Mouse (Mus musculus) lung, embryonic 16.5 days (tissue): Measurements from ENCODE around the gene Gm20219. TPM values are rescaled to one million over a fixed set of nuclear protein-coding genes. Genes with fewer than 3 reads are reported as not detected.
"Not testable (repeated sequence)": the region's sequence is repeated elsewhere in the genome, so short reads cannot be mapped to it uniquely, and the experiment has no call there.

ENCODE experiments used
- ATAC-seq: fragments of 200-750 bp; cut with Nextera tagmentation; 2 replicates; pipeline ENCODE4 v1.8.0; 2017; ENCODE audit warnings: low read depth, mild to moderate bottlenecking, moderate library complexity
- H3K27ac ChIP-seq: fragments of 300-500 bp; sonication (generic); 2 replicates; pipeline ENCODE4 v1.5.1; 2014; ENCODE audit warnings: mild to moderate bottlenecking, control low read depth, low read length
- H3K27me3 ChIP-seq: fragments of 300-500 bp; sonication (generic); 2 replicates; pipeline ENCODE4 v1.6.1; 2014; ENCODE audit warnings: low read depth, low read length, mixed read lengths; ENCODE audit not compliant: control insufficient read depth, insufficient read depth
- H3K36me3 ChIP-seq: fragments of 300-500 bp; sonication (generic); 2 replicates; pipeline ENCODE4 v1.6.1; 2014; ENCODE audit warnings: low read length; ENCODE audit not compliant: control insufficient read depth, insufficient read depth
- H3K4me1 ChIP-seq: fragments of 300-500 bp; sonication (generic); replicated peaks from 2 replicates; pipeline ENCODE4 v1.6.1; 2014; ENCODE audit warnings: low read length, mixed read lengths; ENCODE audit not compliant: control insufficient read depth, insufficient read depth
- H3K4me2 ChIP-seq: fragments of 300-500 bp; sonication (generic); 2 replicates; pipeline ENCODE4 v1.6.1; 2014; ENCODE audit warnings: low read depth, low read length, control low read depth
- H3K4me3 ChIP-seq: fragments of 300-500 bp; sonication (generic); 2 replicates; pipeline ENCODE4 v1.5.1; 2014; ENCODE audit warnings: mild to moderate bottlenecking, low read length, control low read depth
- H3K9ac ChIP-seq: fragments of 300-500 bp; sonication (generic); 2 replicates; pipeline ENCODE4 v1.6.1; 2014; ENCODE audit warnings: low read length, control low read depth
- H3K9me3 ChIP-seq: fragments of 300-500 bp; sonication (generic); 2 replicates; pipeline ENCODE4 v1.6.1; 2016; ENCODE audit warnings: low read length; ENCODE audit not compliant: control insufficient read depth
- WGBS: fragments of 180-500 bp; shearing (Covaris S2); extraction: QIAGEN DNeasy Blood & Tissue Kit; methylation state at CpG from one replicate; pipeline ENCODE4 v1.1.7; 2014; 5-methylcytosine and 5-hydroxymethylcytosine counted together
- polyA plus RNA-seq: library from polyadenylated mRNA; unstranded; fragments of >200 nt; fragmentation: Nextera tagmentation; extraction: Ambion mirVana; gene quantifications from 2 replicates; pipeline ENCODE4 v1.2.1, GENCODE M21; 2015

Gm20219 gene
- polyA plus RNA-seq, 1 experiment from 2014 or later, result 4.9 TPM

GRCm38 (mm10) chr17:56501635-56502400 is 52.4 kb downstream of the Gm20219 start:
- not testable (repeated sequence) for H3K9ac ChIP-seq, H3K27me3 ChIP-seq, H3K4me2 ChIP-seq, H3K36me3 ChIP-seq, H3K9me3 ChIP-seq, H3K4me3 ChIP-seq, ATAC-seq, H3K27ac ChIP-seq, H3K4me1 ChIP-seq
- 52% methylated on average over 2 of the region's 2 CpGs for WGBS

Other genes with a start within 250 kb of the Gm20219 start
- 26.6 and 28.4 TPM in 2 replicates for gene Kdm4b, start 228.3 kb downstream of the Gm20219 start, polyA plus RNA-seq
- 59.1 and 59.9 TPM in 2 replicates for gene Ptprs, start 77.9 kb downstream of the Gm20219 start, polyA plus RNA-seq
- not detected in 2 replicates for gene Znrf4, start 42.0 kb downstream of the Gm20219 start, polyA plus RNA-seq
- 73.7 and 74.8 TPM in 2 replicates for gene Safb2, start 30.2 kb upstream of the Gm20219 start, polyA plus RNA-seq
- 86.9 and 95.7 TPM in 2 replicates for gene Safb, start 30.4 kb upstream of the Gm20219 start, polyA plus RNA-seq
- gene 2410015M20Rik, start 55.4 kb upstream of the Gm20219 start, polyA plus RNA-seq, result 227 and 241 TPM in 2 replicates
- 1,731 and 1,766 TPM in 2 replicates for gene Rpl36, start 59.0 kb upstream of the Gm20219 start, polyA plus RNA-seq
- 41.1 and 41.7 TPM in 2 replicates for gene Lonp1, start 72.5 kb upstream of the Gm20219 start, polyA plus RNA-seq
- gene Catsperd, start 73.8 kb upstream of the Gm20219 start, polyA plus RNA-seq, result 0.43 and 0.91 TPM in 2 replicates
- gene Ranbp3, start 118.9 kb upstream of the Gm20219 start, polyA plus RNA-seq, result 80.2 and 92.8 TPM in 2 replicates
- 424 and 435 TPM in 2 replicates for gene Ndufa11, start 163.4 kb upstream of the Gm20219 start, polyA plus RNA-seq
- gene Vmac, start 163.6 kb upstream of the Gm20219 start, polyA plus RNA-seq, result 15.4 and 18.2 TPM in 2 replicates
- gene Nrtn, start 203.1 kb upstream of the Gm20219 start, polyA plus RNA-seq, result 5.1 and 7.3 TPM in 2 replicates
- 40.8 and 43.6 TPM in 2 replicates for gene Dus3l, start 210.4 kb upstream of the Gm20219 start, polyA plus RNA-seq
- gene Prr22, start 215.9 kb upstream of the Gm20219 start, polyA plus RNA-seq, result 0.84 and 1.5 TPM in 2 replicates